Mouse (Mus musculus) hindbrain, embryonic 10.5 days (tissue): ENCODE data around the gene Lrwd1. TPM values are rescaled to one million over a fixed set of nuclear protein-coding genes. Genes with fewer than 3 reads are reported as not detected.

Source experiments
- DNase-seq: peaks from one replicate; pipeline ENCODE4 v3.0.0-alpha.2; 2017; ENCODE audit warnings: low spot score
- H3K27ac ChIP-seq: fragments of 300-500 bp; sonication (generic); 2 replicates; pipeline ENCODE4 v1.5.1; 2016; ENCODE audit warnings: mild to moderate bottlenecking, moderate library complexity
- H3K27me3 ChIP-seq: fragments of 300-500 bp; sonication (generic); 2 replicates; pipeline ENCODE4 v1.6.1; 2016; ENCODE audit warnings: mild to moderate bottlenecking; ENCODE audit not compliant: poor library complexity, insufficient read depth, severe bottlenecking
- H3K36me3 ChIP-seq: fragments of 300-500 bp; sonication (generic); 2 replicates; pipeline ENCODE4 v1.6.1; 2016; ENCODE audit warnings: mild to moderate bottlenecking, moderate library complexity
- H3K4me1 ChIP-seq: fragments of 300-500 bp; sonication (generic); replicated peaks from 2 replicates; pipeline ENCODE4 v1.6.1; 2016; ENCODE audit warnings: mild to moderate bottlenecking
- H3K4me3 ChIP-seq: fragments of 300-500 bp; sonication (generic); 2 replicates; pipeline ENCODE4 v1.5.1; 2016; ENCODE audit warnings: mild to moderate bottlenecking, moderate library complexity
- H3K9me3 ChIP-seq: fragments of 300-500 bp; sonication (generic); 2 replicates; pipeline ENCODE4 v1.6.1; 2016; ENCODE audit warnings: mild to moderate bottlenecking, moderate library complexity
- WGBS: fragments of 180-500 bp; shearing (Covaris S2); methylation state at CpG from one replicate; pipeline ENCODE4 v1.1.7; 2016; 5-methylcytosine and 5-hydroxymethylcytosine counted together
- polyA plus RNA-seq: library from polyadenylated mRNA; unstranded; fragments of >200 nt; fragmentation: Nextera tagmentation; extraction: Ambion mirVana; gene quantifications from 2 replicates; pipeline ENCODE4 v1.2.1, GENCODE M21; 2016

Gene Lrwd1
- polyA plus RNA-seq, 1 experiment from 2014 or later: 54.3 TPM

- peaks cover 26% of the 10 kb centered on the region for H3K4me1 ChIP-seq
- no peak overlapping the region for H3K27ac ChIP-seq
- no peak overlapping the region for H3K4me3 ChIP-seq
- peaks cover 34% of the 10 kb centered on the region for H3K27me3 ChIP-seq
- WGBS: 78% methylated on average over 4 of the region's 4 CpGs
- no peak for DNase-seq
- H3K9me3 ChIP-seq: no peaks in the 10 kb centered on the region
- H3K36me3 ChIP-seq: no peaks in the 10 kb centered on the region
These were observed 53.5 kb downstream of the Lrwd1 start for GRCm38 (mm10) chr5:136082345-136082744.

GRCm38 (mm10) chr5:136078136-136078535 is 57.7 kb downstream of the Lrwd1 start:
- 95% methylated on average over 5 of the region's 5 CpGs for WGBS
- no peaks in the 10 kb centered on the region for H3K9me3 ChIP-seq
- H3K4me3 ChIP-seq: no peak overlapping the region
- H3K27ac ChIP-seq: no peak overlapping the region
- no peaks in the 10 kb centered on the region for H3K36me3 ChIP-seq
- no peak for DNase-seq
- no peaks in the 10 kb centered on the region for H3K4me1 ChIP-seq
- no peaks in the 10 kb centered on the region for H3K27me3 ChIP-seq

- H3K4me1 ChIP-seq: no peaks in the 10 kb centered on the region
- no peaks in the 10 kb centered on the region for H3K36me3 ChIP-seq
- WGBS: 90% methylated on average over 9 of the region's 9 CpGs
- no peak overlapping the region for H3K4me3 ChIP-seq
- H3K9me3 ChIP-seq: no peaks in the 10 kb centered on the region
- no peak overlapping the region for H3K27ac ChIP-seq
- no peak for DNase-seq
- no peaks in the 10 kb centered on the region for H3K27me3 ChIP-seq
These were observed 58.8 kb downstream of the Lrwd1 start for GRCm38 (mm10) chr5:136077001-136077550.

- H3K27ac ChIP-seq: no peak overlapping the region
- no peaks in the 10 kb centered on the region for H3K4me1 ChIP-seq
- H3K4me3 ChIP-seq: no peak overlapping the region
- no peaks in the 10 kb centered on the region for H3K27me3 ChIP-seq
- no peak for DNase-seq
- H3K36me3 ChIP-seq: no peaks in the 10 kb centered on the region
- H3K9me3 ChIP-seq: no peaks in the 10 kb centered on the region
- WGBS: 65% methylated on average over 7 of the region's 7 CpGs
These were observed 59.6 kb downstream of the Lrwd1 start for GRCm38 (mm10) chr5:136076284-136076683.

GRCm38 (mm10) chr5:136075076-136075475 is 60.8 kb downstream of the Lrwd1 start:
- no peaks in the 10 kb centered on the region for H3K9me3 ChIP-seq
- no peaks in the 10 kb centered on the region for H3K36me3 ChIP-seq
- no peaks in the 10 kb centered on the region for H3K4me1 ChIP-seq
- H3K27me3 ChIP-seq: no peaks in the 10 kb centered on the region
- no peak overlapping the region for H3K27ac ChIP-seq
- H3K4me3 ChIP-seq: no peak overlapping the region
- DNase-seq: no peak
- WGBS: 89% methylated on average over 5 of the region's 5 CpGs

GRCm38 (mm10) chr5:136073526-136073925 is 62.3 kb downstream of the Lrwd1 start:
- H3K4me3 ChIP-seq: no peak overlapping the region
- no peaks in the 10 kb centered on the region for H3K27me3 ChIP-seq
- no peak for DNase-seq
- H3K27ac ChIP-seq: no peak overlapping the region
- no peaks in the 10 kb centered on the region for H3K9me3 ChIP-seq
- H3K36me3 ChIP-seq: no peaks in the 10 kb centered on the region
- no peaks in the 10 kb centered on the region for H3K4me1 ChIP-seq
- 65% methylated on average over 11 of the region's 11 CpGs for WGBS

- Histone ChIP-seq H3K9me3 (no peaks in the 10 kb centered on the region), H3K27me3 (no peaks in the 10 kb centered on the region), H3K27ac (no peak overlapping the region), H3K4me3 (no peak overlapping the region), H3K36me3 (no peaks in the 10 kb centered on the region), H3K4me1 (no peaks in the 10 kb centered on the region)
- DNase-seq: no peak
- WGBS: 70% methylated on average over 6 of the region's 6 CpGs
These were observed 62.8 kb downstream of the Lrwd1 start for GRCm38 (mm10) chr5:136073051-136073450.

Other genes starting within 250 kb of the Lrwd1 start
- 10.6 and 24.0 TPM in 2 replicates for gene Hspb1, start 248.2 kb downstream of the Lrwd1 start, polyA plus RNA-seq
- gene Ywhag, start 201.5 kb downstream of the Lrwd1 start, polyA plus RNA-seq: 274 and 348 TPM in 2 replicates
- 1.3 and 1.6 TPM in 2 replicates for gene Ssc4d, start 161.5 kb downstream of the Lrwd1 start, polyA plus RNA-seq
- not detected in 2 replicates for gene Zp3, start 156.0 kb downstream of the Lrwd1 start, polyA plus RNA-seq
- gene Dtx2, start 141.3 kb downstream of the Lrwd1 start, polyA plus RNA-seq: 34.8 and 38.1 TPM in 2 replicates
- 0.09 and 0.26 TPM in 2 replicates for gene Upk3b, start 97.6 kb downstream of the Lrwd1 start, polyA plus RNA-seq
- 1.1 and 1.8 TPM in 2 replicates for gene Upk3bl, start 81.6 kb downstream of the Lrwd1 start, polyA plus RNA-seq
- gene Rasa4, start 52.2 kb downstream of the Lrwd1 start, polyA plus RNA-seq: 4.8 and 5.5 TPM in 2 replicates
- gene Polr2j, start 19.4 kb downstream of the Lrwd1 start, polyA plus RNA-seq: 288 and 292 TPM in 2 replicates
- 25.1 and 25.7 TPM in 2 replicates for gene Alkbh4, start 72 bp upstream of the Lrwd1 start, polyA plus RNA-seq
- gene Orai2, start 34.6 kb upstream of the Lrwd1 start, polyA plus RNA-seq: 8.5 and 10.9 TPM in 2 replicates
- gene Prkrip1, start 62.9 kb upstream of the Lrwd1 start, polyA plus RNA-seq: 67.6 and 77.6 TPM in 2 replicates
- gene Sh2b2, start 110.5 kb upstream of the Lrwd1 start, polyA plus RNA-seq: 14.1 and 17.3 TPM in 2 replicates